Mouse (Mus musculus) R1 (cell line): ENCODE measurements at regions not wholly inside any gene's neighbourhood (a gene's known extent, or its start where the extent isn't known, plus 50 kb on each side); places are given as distances from the start of the nearest gene placed in this dataset.

Experiments used
- DNase-seq: peaks from one replicate; pipeline ENCODE4 v3.0.0-alpha.2; 2018; ENCODE audit warnings: low read depth, low spot score

- DNase-seq = no peak
Observed at GRCm38 (mm10) chr2:48223084-48223799, 590.7 kb upstream of the Acvr2a start.

- no peak for DNase-seq
Observed at GRCm38 (mm10) chr2:48250174-48250573, 563.7 kb upstream of the Acvr2a start.

- DNase-seq = no peak
Observed at GRCm38 (mm10) chr2:48260299-48260698, 553.6 kb upstream of the Acvr2a start.
